Mouse (Mus musculus) liver, embryonic 11.5 days (tissue): ENCODE measurements around the gene Lrcol1. TPM values are rescaled to one million over a fixed set of nuclear protein-coding genes. Genes with fewer than 3 reads are reported as not detected.

Experiments used
- ATAC-seq: fragments of 200-750 bp; cut with Nextera tagmentation; replicated peaks from 2 replicates; pipeline ENCODE4 v1.8.0; 2017; ENCODE audit warnings: moderate number of reproducible peaks, mild to moderate bottlenecking, moderate TSS enrichment, moderate library complexity; ENCODE audit not compliant: low FRiP score
- DNase-seq: peaks from one replicate; pipeline ENCODE4 v3.0.0-alpha.2; 2017; ENCODE audit warnings: low spot score
- H3K27ac ChIP-seq: fragments of 300-500 bp; sonication (generic); 2 replicates; pipeline ENCODE4 v1.5.1; 2014; ENCODE audit warnings: mild to moderate bottlenecking, low read depth, low read length, control low read depth
- H3K27me3 ChIP-seq: fragments of 300-500 bp; sonication (generic); replicated peaks from 2 replicates; pipeline ENCODE4 v1.6.1; 2014; ENCODE audit warnings: low read length, mixed read lengths; ENCODE audit not compliant: control insufficient read depth, insufficient read depth
- H3K36me3 ChIP-seq: fragments of 300-500 bp; sonication (generic); 2 replicates; pipeline ENCODE4 v1.6.1; 2014; ENCODE audit warnings: mild to moderate bottlenecking, low read length, moderate library complexity, mixed read lengths; ENCODE audit not compliant: control insufficient read depth, insufficient read depth
- H3K4me1 ChIP-seq: fragments of 300-500 bp; sonication (generic); replicated peaks from 2 replicates; pipeline ENCODE4 v1.6.1; 2014; ENCODE audit warnings: low read length, mixed read lengths; ENCODE audit not compliant: control insufficient read depth, insufficient read depth
- H3K4me2 ChIP-seq: fragments of 300-500 bp; sonication (generic); 2 replicates; pipeline ENCODE4 v1.6.1; 2014; ENCODE audit warnings: mild to moderate bottlenecking, control low read depth, moderate library complexity
- H3K4me3 ChIP-seq: fragments of 300-500 bp; sonication (generic); 2 replicates; pipeline ENCODE4 v1.5.1; 2014; ENCODE audit warnings: low read depth, low read length, control low read depth
- H3K9ac ChIP-seq: fragments of 300-500 bp; sonication (generic); 2 replicates; pipeline ENCODE4 v1.6.1; 2014; ENCODE audit warnings: low read depth, low read length, control low read depth
- H3K9me3 ChIP-seq: fragments of 300-500 bp; sonication (generic); 2 replicates; pipeline ENCODE4 v1.6.1; 2016; ENCODE audit warnings: low read length, inconsistent platforms, mixed read lengths; ENCODE audit not compliant: control insufficient read depth
- WGBS: fragments of 180-500 bp; shearing (Covaris S2); extraction: QIAGEN DNeasy Blood & Tissue Kit; methylation state at CpG from one replicate; pipeline ENCODE4 v1.1.7; 2014; 5-methylcytosine and 5-hydroxymethylcytosine counted together
- polyA plus RNA-seq: library from polyadenylated mRNA; unstranded; fragments of >200 nt; fragmentation: Nextera tagmentation; extraction: Ambion mirVana; gene quantifications from 2 replicates; pipeline ENCODE4 v1.2.1, GENCODE M21; 2014

Lrcol1 gene
- polyA plus RNA-seq, 1 experiment from 2014 or later = not detected

DNA sequence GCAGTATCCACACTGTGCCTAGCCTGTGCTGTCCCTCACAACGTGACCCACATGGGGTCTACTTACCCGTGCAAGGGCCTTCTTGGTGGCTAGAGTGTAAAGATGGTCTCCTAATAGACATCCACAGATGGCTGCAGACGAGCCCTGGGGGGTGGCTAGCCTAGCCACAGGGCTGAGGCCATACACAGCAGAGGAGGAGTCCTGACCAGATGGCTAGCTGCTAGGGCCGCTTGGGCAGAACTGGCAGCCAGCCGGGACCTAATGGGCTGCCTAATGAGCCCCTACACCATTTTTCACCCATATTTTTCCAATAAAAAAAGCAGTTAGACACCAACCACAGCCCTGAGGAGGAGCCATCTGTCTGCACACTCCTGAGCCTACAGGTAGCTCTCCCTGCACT is 48.2 kb downstream of the Lrcol1 start:
- Histone ChIP-seq H3K27ac (no peak overlapping the region), H3K9me3 (no peaks in the 10 kb centered on the region), H3K36me3 (no peaks in the 10 kb centered on the region), H3K4me1 (no peaks in the 10 kb centered on the region; the same call in 1 of the 2 replicates), H3K9ac (no peak overlapping the region), H3K4me3 (no peak overlapping the region), H3K4me2 (no peak overlapping the region), H3K27me3 (peaks cover 2% of the 10 kb centered on the region; the same call in 1 of the 2 replicates)
- no peak for DNase-seq
- no peak for ATAC-seq
- WGBS = 84% methylated on average over 5 of the region's 5 CpGs

DNA sequence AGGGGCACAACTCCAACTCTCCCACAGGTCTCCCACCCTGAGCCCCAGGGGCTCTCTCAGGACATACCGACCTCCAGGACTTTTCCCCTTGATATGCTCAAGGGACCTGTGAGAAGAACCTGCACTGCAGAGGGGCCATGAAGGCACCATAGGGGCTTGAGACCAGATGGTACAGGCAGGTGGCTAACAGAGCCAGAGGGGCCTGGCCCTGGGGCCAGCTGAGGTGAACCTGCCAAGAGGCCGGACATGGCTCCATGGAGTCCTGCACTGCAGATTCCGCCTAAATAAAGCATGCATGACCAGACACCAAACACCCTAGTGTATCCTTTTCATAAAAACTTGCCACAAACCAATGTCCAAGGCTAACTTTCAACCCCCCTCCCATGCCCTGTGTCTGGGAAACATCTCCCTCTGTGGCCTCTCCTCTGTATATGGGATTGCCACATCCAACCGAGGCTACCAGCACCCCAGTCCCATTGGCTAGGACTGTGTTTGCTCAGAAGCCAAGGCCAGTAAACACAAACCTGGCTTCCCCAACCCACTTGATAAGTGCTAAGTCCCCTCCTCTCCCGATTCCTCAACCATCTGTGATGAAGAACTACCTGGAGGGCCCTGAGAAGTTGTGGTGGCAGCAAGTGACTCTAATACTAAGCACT is 50.6 kb downstream of the Lrcol1 start:
- Histone ChIP-seq H3K4me1 (no peaks in the 10 kb centered on the region; the same call in 1 of the 2 replicates), H3K9me3 (no peaks in the 10 kb centered on the region), H3K36me3 (no peaks in the 10 kb centered on the region), H3K4me3 (no peak overlapping the region), H3K4me2 (no peak overlapping the region), H3K27ac (no peak overlapping the region; the same call in 1 of the 2 replicates), H3K9ac (no peak overlapping the region), H3K27me3 (no peaks in the 10 kb centered on the region)
- ATAC-seq = peak; percentile 61; the same call in 1 of the 2 replicates
- no peak for DNase-seq
- 77% methylated on average over 5 of the region's 5 CpGs for WGBS

DNA sequence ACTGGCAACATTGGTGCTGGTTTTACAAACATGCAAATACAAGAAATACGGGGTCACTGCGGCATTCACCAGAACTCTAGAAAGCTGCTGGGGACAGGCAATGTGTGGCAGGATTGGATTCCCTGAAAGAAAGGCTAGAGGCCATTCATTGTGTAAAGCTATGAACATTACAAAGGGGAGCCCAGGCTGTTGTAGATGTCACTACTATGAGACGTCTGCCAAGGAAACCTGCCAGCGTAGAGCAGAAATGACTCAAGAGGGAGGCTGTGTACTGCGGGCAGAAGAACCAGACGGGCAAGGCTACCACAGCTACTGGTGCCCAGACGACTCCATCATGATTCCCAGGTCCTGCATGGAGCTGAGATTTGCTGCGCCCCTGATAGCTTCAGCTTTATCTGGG is 56.6 kb downstream of the Lrcol1 start:
- WGBS = 92% methylated on average over 8 of the region's 8 CpGs
- Histone ChIP-seq H3K4me2 (no peak overlapping the region), H3K36me3 (no peaks in the 10 kb centered on the region), H3K9ac (no peak overlapping the region), H3K4me1 (no peaks in the 10 kb centered on the region), H3K9me3 (no peaks in the 10 kb centered on the region), H3K27ac (no peak overlapping the region), H3K4me3 (no peak overlapping the region), H3K27me3 (no peaks in the 10 kb centered on the region)
- ATAC-seq (no peak), DNase-seq (no peak)

DNA sequence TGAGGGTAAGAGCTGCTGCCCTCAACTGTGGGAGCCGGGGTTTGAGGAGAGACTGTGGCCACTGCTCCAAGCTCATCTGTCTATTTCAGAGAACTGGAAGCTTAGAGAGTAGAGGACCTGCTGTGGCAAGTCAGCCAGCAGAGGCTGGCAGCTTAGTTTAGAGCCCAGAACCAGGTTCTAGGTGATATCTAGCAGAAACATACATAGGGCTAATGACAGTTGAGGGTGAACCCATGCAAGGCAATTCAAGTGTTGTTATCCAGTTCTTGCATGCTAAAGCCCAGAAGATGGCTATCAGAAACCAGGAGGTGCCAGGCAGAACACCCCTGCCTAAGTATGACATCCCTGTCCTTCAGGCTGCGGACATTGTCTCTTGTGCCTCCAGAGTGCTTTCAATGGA is 58.0 kb downstream of the Lrcol1 start:
- no peaks in the 10 kb centered on the region for H3K4me1 ChIP-seq
- ATAC-seq (no peak), DNase-seq (no peak)
- H3K27me3 ChIP-seq = no peaks in the 10 kb centered on the region
- 92% methylated on average over 2 of the region's 2 CpGs for WGBS
- no peaks in the 10 kb centered on the region for H3K36me3 ChIP-seq
- no peak overlapping the region for H3K4me2 ChIP-seq
- no peak overlapping the region for H3K27ac ChIP-seq
- no peak overlapping the region for H3K4me3 ChIP-seq
- H3K9ac ChIP-seq = no peak overlapping the region
- H3K9me3 ChIP-seq = no peaks in the 10 kb centered on the region

DNA sequence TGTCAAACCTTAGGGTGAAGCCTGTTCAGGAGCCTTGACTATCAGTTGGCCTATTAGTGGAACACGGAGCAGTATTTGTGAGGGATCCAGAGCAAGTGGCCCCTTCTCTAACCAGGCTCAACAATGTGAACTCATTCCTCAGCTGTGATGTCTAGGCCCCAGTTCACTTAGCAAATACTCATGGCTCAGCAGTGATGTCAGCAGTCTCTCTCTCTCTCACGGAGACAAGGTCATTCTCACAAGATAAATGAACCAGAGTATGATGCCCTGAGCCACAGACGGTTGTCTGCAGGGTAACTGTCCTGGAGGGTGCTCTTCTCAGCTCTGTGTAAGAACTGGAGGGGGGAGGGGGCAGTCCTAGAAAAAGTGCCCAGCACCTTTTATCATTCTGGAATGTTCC is 59.4 kb downstream of the Lrcol1 start:
- Histone ChIP-seq H3K4me1 (no peaks in the 10 kb centered on the region), H3K9ac (no peak overlapping the region), H3K27ac (no peak overlapping the region), H3K36me3 (0 out of 2 replicates have a peak, but pooled peaks cover 2% of the 10 kb centered on the region), H3K4me3 (no peak overlapping the region), H3K4me2 (no peak overlapping the region), H3K27me3 (no peaks in the 10 kb centered on the region), H3K9me3 (no peaks in the 10 kb centered on the region)
- 55% methylated on average over 3 of the region's 3 CpGs for WGBS
- ATAC-seq = no peak
- no peak for DNase-seq

Other genes starting within 250 kb of the Lrcol1 start
- gene Plcxd1, start 244.8 kb upstream of the Lrcol1 start, polyA plus RNA-seq = 0.71 and 1.3 TPM in 2 replicates
- 18.7 and 20.9 TPM in 2 replicates for gene Gtpbp6, start 236.5 kb upstream of the Lrcol1 start, polyA plus RNA-seq
- 3.4 and 3.6 TPM in 2 replicates for gene Zfp605, start 234.6 kb upstream of the Lrcol1 start, polyA plus RNA-seq
- 38.9 and 44.3 TPM in 2 replicates for gene Chfr, start 208.9 kb upstream of the Lrcol1 start, polyA plus RNA-seq
- gene Golga3, start 168.0 kb upstream of the Lrcol1 start, polyA plus RNA-seq = 19.2 and 20.4 TPM in 2 replicates
- 30.4 and 30.5 TPM in 2 replicates for gene Ankle2, start 113.7 kb upstream of the Lrcol1 start, polyA plus RNA-seq
- 78.2 and 81.1 TPM in 2 replicates for gene Pgam5, start 74.8 kb upstream of the Lrcol1 start, polyA plus RNA-seq
- 24.2 and 27.2 TPM in 2 replicates for gene Pxmp2, start 58.5 kb upstream of the Lrcol1 start, polyA plus RNA-seq
- 41.4 and 42.9 TPM in 2 replicates for gene Pole, start 58.4 kb upstream of the Lrcol1 start, polyA plus RNA-seq
- gene P2rx2, start 1.5 kb upstream of the Lrcol1 start, polyA plus RNA-seq = 0.14 and 0.29 TPM in 2 replicates
- 12.9 and 13.8 TPM in 2 replicates for gene Fbrsl1, start 103.8 kb downstream of the Lrcol1 start, polyA plus RNA-seq
- gene Galnt9, start 199.6 kb downstream of the Lrcol1 start, polyA plus RNA-seq = 0.07 TPM in 1 of 2 replicates, not detected in the other